Comparison of ENCODE assay signal across 32 mouse cellular contexts in genomic region chr2:135123057-135123456, GRCm38 (mm10).
"Had no signal": no experiment of that assay in that cellular context is flagged by ENCODE, and none has a peak within 500 bp of the region (broad histone marks: within the 10 kb centered on the region; RNA-seq: fewer than 3 reads in every experiment).

No protein-coding gene starts in this region.

- H3K9me3 ChIP-seq: heart, embryonic 10.5 days; heart, embryonic 12.5 days; heart, embryonic 15.5 days; hindbrain, embryonic 15.5 days; intestine, embryonic 15.5 days; kidney, embryonic 15.5 days had no signal

- DNase-seq: heart, adult 18-20 months; heart, adult 2 months; heart, postnatal 10 days; heart, postnatal 14 days; heart, postnatal 36 days; heart, postnatal 4 days; kidney, adult 11 months; kidney, adult 18-20 months; kidney, adult 2 months; kidney, adult 8-10 months; kidney, adult 9 months; kidney, postnatal 10 days; kidney, postnatal 14 days; kidney, postnatal 25 days; kidney, postnatal 36 days; kidney, postnatal 4 days; layer of hippocampus, adult 9-11 months; layer of hippocampus, postnatal 36 days had no signal

- H3K27me3 ChIP-seq: heart, embryonic 12.5 days; heart, embryonic 13.5 days; heart, embryonic 15.5 days; hindbrain, embryonic 15.5 days; intestine, embryonic 15.5 days; kidney, embryonic 15.5 days had no signal

- ATAC-seq: inflammation-experienced regulatory T-cells, adult 6 months; intestine, embryonic 15.5 days; intestine, embryonic 16.5 days; intestine, postnatal 0 days had no signal

- H3K27ac ChIP-seq: heart, adult 2 months; heart, embryonic 10.5 days; heart, embryonic 13.5 days; heart, embryonic 15.5 days; hindbrain, embryonic 15.5 days; hindbrain, postnatal 0 days; intestine, embryonic 15.5 days; kidney, embryonic 15.5 days; kidney, postnatal 0 days; layer of hippocampus, adult 2 months had no signal

- H3K36me3 ChIP-seq: heart, embryonic 10.5 days; heart, embryonic 12.5 days; heart, embryonic 13.5 days; heart, embryonic 15.5 days; hindbrain, embryonic 15.5 days; intestine, embryonic 15.5 days; kidney, embryonic 15.5 days had no signal

- H3K4me3 ChIP-seq: heart, adult 2 months; heart, embryonic 10.5 days; heart, embryonic 12.5 days; heart, embryonic 13.5 days; heart, embryonic 15.5 days; hindbrain, embryonic 15.5 days; intestine, embryonic 15.5 days; kidney, embryonic 15.5 days; layer of hippocampus, adult 2 months had no signal

- H3K4me2 ChIP-seq: heart, embryonic 11.5 days; heart, embryonic 12.5 days; heart, embryonic 13.5 days; heart, embryonic 15.5 days; hindbrain, embryonic 15.5 days; intestine, embryonic 15.5 days; kidney, embryonic 15.5 days had no signal

- H3K9ac ChIP-seq: heart, embryonic 12.5 days; heart, embryonic 13.5 days; heart, embryonic 15.5 days; hindbrain, embryonic 15.5 days; intestine, embryonic 15.5 days; kidney, embryonic 15.5 days had no signal

- H3K4me1 ChIP-seq: heart, embryonic 10.5 days; heart, embryonic 12.5 days; heart, embryonic 13.5 days; heart, embryonic 15.5 days; hindbrain, embryonic 15.5 days; intestine, embryonic 15.5 days; kidney, embryonic 15.5 days had no signal
